Mouse (Mus musculus) lung, postnatal 0 days (tissue): ENCODE measurements around the gene Zswim4.

Experiments
- CTCF ChIP-seq: IDR thresholded peaks from 2 replicates; pipeline ENCODE4 v1.5.1; 2016; ENCODE audit warnings: antibody characterized with exemption, mild to moderate bottlenecking
- EP300 ChIP-seq: IDR thresholded peaks from 2 replicates; pipeline ENCODE4 v1.6.1; 2016; ENCODE audit warnings: antibody characterized with exemption, mild to moderate bottlenecking, control low read depth

DNA sequence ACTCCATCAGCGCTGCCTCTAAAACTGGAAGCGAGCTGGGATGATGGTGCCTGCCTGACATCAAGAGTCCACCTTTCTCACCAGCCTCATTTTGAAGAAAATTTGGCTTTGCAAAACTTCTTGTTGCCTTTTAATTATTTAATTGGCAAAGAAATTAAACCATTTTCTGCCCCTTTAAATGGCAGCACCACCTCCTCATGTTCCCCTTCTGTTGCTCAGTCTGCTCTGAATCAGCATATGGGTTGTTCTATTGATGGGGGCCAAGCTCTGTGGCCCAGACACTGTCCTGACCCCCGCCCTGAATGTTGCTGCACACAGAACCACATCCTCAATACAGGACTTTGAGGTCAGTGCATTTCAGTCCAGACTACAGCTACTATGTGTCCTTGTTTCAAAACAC lies 37.1 kb upstream of the Zswim4 start:
- TF ChIP-seq CTCF (no peak), EP300 (no peak)
